Mouse (Mus musculus): ENCODE results near the gene Trim2.

The Trim2 gene

DNA sequence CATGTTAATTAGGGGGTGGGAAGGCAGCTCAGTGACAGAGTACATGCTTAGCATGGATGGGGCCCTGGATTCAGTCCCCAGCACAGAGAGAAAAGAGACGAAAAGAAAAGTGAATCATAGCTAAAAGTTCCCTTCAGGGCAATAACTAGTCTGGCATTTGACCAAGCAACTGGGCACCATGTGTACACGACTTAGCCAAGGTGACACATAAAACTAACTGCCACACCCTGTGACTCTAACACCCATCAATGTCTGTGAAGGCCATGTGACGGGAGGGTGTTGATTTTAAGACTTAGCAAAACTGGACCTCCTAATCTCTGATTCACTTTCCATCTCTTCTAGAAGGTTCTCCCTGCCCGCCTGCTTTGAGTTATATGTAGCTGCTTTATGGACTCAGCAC lies 12.2 kb upstream of the Trim2 start:
- DNase-seq, result no peak

DNA sequence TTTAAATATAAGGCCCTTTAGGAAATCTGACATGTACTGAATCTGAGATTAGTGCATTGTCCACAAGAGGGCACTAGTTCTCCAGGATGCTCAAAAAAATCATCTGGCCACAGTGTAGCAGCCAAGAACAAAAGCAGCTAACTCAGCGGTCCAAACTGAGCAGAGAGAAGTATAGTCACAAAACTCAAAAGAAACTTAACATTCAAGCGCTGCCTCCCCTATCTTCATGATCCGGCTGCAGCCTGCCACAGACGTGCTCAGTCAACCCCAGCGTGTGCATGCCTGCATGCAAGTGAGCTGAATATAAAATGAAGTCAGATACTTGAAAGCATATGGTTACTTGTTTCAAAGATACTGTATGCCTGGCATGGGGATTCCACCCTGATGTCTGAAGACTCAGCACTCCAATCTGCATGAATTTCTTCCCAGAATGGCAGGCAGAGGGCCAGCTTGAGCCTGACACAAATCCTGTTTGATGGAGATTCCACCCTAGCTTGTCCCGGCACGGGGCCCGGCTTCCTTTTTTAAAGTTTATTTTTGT lies 8.0 kb upstream of the Trim2 start:
- peak; percentile 89 for DNase-seq

DNA sequence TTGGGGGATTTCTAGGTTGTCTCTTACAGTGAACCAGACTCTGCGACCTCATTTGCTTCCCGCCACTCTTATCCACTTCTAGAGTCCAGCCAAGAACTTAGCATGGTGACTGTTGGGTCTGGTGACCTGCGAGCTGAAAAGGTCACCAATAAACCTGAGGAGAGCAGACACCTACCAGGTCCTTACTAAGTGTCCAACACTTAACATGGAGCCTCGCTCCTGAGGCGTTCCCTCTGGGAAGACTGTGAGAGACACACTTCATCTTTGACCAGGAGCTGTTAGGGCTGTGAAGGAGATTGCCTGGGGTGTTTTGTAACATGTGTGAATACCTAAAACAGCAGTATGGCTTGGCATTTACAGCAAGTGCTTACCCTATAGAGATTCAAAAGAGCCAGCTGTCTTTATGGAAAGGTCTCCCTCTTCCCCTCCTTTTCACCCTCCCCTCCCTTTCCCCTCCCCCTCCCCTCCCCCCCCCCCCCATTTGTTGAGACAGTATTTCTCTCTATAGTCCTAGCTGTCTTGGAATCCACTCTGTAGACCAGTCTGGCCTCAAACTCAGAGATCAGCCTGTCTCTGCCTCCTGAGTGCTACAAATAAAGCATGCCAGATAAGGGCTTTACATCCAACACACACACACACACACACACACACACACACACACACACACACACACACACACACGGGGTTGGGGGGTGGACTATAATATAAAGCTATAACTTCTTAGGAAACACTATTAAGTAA lies 7.3 kb upstream of the Trim2 start:
- DNase-seq, result no peak

DNA sequence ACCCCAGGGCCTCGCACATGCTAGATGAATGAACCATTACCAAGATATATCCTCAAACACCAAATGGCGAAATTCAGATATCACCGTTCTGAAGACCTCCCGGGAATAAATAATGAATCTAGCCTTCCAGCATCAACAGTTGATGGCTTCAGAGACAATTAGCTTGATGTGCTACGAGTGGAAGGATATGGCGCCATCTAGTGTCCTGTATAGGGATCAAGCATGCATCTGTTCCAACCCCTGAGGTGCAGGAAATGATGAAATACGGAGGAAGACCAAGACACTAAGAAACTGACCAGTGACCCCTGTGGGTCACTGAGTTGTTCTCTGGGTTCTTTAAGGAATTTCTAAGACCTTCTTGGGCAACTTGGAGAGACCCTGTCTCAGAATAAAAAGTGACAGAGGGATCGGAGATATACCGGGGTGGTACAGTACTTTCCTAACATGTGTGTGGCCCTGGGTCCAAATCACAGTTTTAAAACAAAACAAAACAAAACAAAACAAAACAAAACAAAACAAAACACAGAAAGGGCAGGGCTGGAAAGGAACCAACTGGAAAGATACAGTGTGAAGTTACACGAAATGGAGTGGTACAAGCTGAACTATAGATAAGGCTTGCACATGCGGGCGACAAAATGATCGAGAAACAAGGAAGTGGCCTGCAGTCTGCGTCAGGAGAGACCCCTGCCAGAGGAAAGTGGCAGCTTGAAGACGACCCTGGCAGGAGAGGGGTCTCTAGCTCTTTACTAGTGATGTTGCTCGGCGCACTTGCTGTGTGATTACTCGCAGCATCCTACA lies 6.5 kb upstream of the Trim2 start:
- peak; percentile 88 for DNase-seq

DNA sequence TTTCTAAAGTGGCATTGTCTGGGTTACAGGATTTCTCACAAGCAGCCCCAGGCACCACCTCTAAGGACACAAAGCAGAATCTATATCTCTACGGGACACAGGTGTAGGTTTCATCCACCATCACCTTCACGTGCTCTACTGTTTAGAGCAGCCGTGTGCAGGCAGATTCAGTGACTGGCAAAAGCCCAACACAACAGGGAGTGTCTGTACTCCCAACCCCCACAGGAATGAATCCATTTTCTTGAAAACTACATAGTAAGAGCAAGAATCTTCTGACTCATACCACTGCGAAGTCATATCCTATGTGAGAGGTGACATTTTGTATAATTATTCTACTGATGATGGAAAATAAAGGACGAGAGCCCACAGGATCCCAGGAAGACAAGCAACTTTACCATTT lies 5.6 kb upstream of the Trim2 start:
- DNase-seq, result no peak

DNA sequence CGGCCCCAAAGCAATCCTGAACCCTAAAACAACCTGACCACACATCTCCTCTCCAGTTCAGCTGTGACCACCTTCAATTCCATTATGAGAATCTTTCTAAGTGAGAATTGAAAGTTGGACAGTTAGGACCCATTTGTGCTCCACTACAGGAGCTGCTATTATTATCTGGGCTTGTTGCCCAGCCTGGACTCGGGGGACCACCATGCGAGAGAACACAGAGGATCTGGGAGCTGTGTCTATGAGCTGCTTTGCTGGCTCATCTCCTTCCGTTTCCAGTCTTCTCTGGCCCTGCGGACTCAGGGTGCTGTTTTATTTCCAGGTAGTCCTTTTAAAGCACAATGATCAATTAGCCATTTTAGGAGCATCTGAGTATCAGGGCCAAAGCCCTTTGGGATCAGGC lies 839 bp upstream of the Trim2 start:
- DNase-seq, result no peak

DNA sequence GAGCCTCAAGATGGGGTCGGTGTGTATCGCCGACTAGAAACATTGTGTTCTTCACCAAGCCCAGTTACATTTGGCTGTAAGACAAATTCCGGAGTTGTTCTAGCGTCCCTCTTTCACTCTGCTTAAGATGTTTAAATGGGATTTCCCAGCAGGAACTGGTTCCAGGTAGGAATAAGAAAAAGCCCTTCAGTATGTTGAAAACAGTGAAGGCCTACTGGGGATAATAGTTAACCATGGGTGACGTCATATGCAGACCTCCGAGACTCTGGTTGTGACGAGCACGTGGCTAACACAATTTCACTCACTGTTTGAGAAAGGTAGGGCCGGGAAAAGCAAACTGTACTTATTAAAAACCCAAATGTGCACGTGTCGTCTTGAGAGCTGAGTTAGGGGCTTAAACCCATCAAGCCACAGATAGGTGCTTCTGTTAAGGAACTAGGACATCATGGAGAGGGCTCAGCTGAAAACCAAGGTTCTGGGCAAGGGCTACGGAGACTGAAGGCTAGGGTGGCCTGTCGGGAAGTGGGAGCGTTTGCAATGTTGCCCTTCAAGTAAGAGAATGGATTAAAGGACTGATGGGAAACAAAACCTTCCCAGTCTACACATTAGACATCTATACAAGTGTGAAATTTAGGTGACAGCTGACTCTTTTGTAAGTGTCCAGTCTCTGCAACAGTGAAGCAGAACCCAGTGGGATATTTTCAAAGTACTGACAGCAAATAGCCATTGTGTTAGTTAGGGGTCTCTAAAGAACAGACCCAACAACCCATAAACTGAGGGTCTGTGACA lies 761 bp downstream of the Trim2 start:
- no peak for DNase-seq

DNA sequence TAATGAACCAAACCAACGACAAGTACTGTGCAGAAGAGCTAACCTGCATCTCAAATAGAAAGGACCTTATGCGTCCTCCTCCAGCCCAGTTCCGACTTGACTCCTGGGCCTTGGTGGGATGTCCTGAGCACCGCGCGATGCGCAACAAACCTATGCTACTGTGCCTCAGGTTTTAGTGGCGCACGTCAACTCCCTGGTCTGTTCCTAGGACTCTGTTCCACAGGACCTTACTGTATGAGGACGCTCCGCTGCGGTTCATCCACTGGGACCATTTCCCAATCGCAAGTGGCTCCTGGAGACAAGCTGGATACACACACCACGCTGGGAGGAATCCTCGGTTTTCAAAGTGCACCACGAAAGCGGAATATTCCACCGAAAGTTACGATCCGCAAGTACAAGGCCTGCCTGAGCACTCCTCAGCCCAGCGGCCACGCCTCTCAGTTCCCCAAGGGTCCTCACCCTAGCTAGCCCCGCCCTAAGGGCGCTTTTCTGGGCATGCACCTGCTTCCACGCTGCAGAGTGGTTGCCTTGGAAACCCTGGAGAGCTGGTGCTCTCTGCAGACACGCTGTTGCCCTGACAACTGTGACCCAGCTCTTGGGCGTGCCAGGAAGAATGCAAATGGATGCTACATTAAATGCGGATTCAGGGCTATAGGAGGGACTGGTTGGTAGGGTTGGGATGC lies 1.5 kb downstream of the Trim2 start:
- peak; percentile 93 for DNase-seq

DNA sequence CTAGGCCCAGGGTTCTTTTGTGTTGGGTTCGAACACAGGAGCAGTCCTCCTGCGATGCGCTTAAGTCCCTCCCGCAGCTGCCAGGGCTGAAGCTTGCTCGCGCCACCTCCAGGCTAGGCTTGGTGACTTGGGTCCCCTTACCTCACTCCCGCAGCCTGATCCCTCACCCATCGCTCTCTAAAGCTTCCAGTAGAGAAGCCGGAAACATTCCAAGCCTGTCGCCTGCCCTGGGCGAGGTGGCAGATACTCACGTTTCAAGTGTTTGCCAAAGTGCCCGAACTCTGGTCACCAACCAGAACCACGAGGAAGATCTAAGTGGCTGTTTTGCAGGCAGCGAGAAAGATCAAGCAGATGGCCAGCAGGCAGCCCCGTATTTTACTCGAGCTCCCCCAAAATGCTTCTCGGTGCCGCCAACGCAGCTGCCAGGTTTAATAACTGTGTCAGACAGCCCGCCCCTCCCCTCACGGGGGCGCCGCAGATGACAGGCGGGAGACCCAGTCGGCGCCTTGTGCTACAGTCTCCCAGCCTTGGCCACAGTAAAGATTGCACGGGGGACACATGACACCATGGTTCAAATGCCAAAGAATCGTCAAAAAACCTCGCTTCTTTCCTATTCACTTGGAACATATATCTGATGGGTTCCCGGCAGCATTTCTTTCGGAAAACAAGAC lies 2.2 kb downstream of the Trim2 start:
- DNase-seq, result peak; percentile 79

DNA sequence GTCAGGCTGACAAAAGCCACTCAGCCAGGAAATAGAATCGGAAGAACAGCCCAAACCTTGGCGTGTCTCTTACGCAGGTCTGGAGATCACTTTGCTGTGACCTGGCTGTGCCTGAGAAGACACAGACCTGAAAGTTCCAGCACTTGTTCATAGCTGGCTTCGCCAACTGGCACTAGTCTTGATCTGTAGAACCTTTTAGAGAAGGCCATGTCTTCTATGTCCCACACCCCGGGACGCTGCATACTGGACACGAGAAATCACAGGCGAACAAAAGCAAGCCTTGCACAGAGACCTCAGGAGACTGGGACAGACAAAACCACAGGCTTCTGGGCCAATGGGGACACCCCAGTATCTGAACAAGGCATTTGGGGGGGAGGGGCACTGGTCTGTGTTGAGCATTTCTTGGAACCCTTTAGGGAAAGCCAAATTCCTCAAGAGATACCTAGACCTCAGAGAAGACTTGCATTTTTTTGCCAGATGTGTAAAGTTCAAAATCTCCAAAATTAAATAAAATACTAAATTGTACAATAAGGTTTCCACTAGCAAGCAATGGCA lies 3.2 kb downstream of the Trim2 start:
- DNase-seq, result no peak

DNA sequence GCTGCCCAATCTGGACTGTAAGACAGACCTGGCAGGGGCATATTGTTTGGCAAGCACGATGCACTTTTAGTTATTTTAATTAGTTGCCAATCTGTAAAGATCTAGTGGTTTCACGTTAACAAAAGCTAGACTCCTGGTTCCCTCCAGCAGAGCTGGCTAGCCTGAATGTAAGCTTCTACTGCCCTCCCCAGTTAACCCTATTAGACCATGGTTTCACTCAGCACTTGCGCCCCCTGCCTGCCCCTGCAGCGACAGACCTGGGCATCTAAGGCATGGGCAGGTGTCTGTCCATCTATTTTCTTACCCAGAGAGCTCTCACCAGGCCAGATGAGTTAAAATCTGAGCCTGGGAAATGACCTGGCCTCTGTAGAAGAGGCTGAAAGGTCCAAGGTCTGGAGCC lies 4.4 kb downstream of the Trim2 start:
- peak; percentile 75 for DNase-seq

DNA sequence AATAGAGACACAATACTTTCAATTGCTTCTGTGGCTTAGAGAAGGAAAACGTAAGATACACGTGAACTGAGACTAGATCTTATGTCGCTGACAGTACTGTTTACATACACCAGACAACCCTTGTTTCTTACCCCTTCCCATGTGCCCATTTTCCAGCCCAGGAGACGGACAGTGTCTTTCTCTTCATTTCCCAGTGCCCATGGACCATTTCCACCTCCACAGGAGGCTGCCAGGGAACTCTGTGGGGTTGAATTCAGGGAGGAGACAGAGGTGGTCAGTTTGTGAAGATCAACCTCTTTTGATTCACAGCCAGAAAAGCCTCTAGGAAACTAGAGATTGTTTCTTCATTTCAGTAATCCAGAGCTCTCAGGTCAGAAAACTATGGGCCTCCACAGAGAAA lies 5.0 kb downstream of the Trim2 start:
- DNase-seq, result no peak

DNA sequence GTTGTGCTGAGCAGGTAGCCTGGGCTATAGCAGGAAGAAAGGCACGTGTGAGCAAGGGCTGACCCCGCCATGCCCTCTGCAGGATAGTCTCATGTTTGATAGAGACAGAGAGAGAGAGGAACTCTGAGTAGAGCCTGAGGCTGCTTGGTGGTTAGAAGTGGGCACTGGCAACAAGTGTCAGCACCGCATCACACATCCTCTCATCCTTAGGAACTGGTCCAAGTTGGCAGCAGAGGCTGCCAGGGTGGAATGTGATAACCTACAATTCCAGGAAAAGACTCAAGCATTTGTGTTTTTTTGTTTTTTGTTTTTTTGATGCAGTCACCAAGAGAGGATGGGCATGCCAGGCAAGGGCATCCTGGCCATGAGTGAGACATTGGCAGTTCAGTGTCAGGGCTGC lies 8.5 kb downstream of the Trim2 start:
- peak; percentile 14 for DNase-seq

DNA sequence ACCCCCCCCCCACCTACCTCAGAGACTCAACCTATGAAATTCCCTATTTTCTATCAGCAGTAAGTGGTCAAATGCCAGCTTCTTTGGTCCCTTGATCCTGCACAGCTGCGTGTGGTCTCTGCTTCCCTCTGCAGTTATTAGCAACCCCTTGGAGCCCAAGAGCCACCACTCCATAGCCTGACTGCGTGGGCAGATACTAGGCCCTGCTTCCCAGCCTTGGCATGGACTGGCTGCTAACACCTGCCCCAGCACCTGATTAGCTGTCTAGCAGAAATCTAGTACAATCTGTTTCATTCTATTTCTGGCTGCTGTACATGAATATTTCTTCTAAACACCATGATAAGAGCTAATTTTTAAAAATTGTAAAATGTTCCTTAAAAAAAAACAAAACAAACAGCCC lies 10.0 kb downstream of the Trim2 start:
- DNase-seq, result no peak

DNA sequence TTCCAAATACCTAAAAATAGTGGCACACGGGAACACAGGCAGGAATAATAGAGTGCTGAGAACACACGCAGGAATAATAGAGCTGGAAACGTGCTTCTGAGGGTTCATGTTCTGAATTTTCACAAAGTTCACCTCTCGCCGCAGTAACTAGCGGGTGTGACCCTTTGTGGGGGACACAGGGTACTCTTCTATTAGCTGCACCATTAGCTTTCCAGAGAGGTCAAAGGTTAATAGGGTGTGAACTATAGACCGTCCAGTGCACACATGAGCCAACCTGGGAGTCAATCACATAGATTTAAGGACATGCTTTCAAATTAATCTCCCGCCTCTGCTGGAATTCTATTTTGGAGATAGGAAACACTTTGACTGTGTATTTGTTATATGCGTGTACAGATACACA lies 11.9 kb downstream of the Trim2 start:
- DNase-seq, result no peak

DNA sequence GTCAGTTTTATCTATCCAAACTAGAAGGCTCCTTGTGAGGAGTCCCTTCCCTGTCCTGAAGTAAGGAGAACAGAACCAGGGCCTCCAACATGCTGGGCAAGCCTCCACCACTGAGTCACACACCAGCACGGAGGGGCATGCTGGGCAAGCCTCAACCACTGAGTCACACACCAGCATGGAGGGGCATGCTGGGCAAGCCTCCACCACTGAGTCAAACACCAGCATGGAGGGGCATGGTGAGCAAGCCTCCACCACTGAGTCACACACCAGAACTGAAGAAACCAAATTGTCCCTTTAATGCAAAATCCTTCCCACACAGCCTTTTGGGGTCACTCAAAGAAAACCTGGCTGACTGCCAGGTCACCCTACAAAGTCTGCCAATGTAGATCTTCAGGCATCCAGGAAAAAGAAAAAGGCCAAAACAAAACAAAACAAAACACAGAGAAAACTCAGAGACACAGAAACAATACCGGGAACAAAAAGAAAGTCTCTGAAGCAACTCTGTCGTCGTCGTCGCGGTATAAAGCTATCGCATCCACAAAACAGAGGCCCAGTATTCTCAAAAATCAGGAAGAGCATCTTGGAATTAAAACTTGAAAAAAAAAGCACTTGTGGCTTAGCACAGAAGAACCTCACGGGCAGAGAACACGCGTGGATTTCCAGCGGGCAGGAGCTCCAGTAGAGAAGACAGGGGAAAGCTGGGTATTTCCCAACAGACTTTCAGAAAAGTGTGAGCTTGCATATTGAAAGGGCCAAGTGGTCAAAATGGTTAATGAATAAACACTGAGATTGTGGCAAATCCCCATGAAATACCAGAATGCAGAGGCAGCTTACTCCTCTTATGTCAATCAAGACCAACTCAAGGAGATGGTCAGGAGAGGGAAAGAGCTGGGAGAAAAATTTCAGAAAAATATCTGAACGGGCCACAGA lies 12.7 kb downstream of the Trim2 start:
- no peak for DNase-seq

DNA sequence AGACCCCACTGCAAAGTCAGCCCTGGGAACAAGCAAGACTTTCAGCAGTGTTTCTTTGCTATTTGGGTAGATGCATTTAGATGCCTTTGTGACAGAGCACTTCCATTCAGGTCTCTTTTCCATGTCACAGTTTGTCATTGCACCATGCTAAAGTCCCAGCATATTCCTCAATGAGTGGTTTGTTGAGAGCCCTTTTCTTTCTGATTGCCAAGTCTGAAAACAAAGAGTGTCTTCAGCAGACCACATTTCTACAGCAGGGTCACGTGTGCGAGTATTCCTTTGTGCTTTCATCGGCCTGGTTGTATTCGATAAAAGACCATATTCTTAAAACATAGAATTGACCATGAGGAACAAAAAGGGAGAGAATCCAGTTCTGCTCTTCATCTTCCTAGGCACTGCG lies 14.4 kb downstream of the Trim2 start:
- DNase-seq, result no peak

DNA sequence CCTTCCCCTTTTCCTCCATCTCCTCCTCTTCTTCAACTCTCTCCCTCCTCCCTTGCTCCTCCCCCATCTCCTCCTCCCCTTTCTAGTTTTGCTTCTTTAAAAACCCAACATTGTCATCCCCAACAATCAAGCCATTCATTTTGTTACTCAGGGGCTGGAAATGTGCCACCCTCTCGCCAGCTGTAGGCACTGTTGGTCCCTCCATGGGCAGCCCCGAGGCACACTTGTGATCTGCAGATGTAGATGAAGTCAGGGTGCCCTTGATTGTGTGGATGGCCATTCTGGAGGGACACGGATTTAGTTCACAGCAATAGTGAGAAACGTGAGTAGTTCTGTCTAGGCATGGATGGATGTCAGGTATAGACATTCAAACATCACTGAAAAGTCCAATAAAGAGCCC lies 17.7 kb downstream of the Trim2 start:
- DNase-seq, result no peak

DNA sequence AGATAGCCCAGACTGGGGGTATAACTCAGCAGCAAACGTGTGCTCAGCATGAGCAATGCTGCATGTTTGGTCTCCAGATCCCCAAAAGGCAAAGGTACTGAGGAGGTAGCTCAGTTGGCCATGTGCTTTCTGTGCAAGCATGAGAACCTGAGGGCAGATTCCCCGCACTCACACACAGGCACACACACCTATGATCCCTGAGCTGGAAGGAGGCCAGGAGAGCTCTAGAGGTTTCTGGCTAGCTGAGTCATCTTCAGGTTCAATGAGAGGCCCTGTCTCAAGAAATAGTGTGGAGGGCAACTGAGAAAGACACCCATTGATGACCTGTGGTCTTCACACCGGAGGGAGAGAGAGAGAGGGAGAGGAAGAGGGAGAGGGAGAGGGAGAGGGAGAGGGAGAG lies 19.4 kb downstream of the Trim2 start:
- DNase-seq, result no peak

DNA sequence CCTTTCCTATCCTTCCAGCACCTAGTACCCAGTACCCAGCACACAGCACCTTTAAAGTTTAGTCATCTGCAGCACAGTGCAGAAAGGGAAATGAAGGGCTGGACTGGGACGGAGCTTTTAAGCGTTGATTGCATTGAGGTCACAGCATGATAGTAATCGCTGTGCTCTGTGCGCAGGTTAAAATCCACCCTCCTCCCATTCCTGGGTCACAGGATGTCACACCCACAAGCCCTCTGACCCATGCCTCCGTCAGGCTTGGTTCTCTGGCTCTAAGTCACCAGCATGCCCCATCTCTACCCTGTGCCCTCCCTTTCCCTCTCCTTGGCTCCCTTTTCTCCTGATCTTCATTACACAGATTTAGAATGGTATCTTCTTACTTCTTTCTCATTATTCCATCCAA lies 20.4 kb downstream of the Trim2 start:
- DNase-seq, result no peak

DNA sequence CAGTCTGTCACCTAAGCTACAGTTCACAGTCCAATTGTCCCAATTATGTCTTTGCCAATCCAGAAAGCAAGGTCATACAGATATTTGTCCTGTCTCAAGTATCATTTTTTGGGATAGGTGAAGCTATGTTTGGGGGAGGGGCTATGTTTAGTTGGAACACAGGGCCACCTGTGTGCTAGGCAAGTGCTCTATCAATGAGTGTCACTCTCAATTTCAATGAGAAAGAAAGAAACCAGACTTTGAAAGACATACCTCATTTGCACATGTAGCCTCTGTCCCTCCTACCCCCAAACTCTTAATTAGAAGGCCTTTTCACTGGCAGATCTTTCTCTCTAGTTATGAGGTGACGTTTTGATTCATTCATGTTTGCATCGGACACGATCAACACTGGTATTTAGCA lies 21.9 kb downstream of the Trim2 start:
- no peak for DNase-seq

Data from lung, postnatal 36 days (tissue).